Mouse (Mus musculus) frontal cortex, postnatal 10 days (tissue): ENCODE measurements around the gene Pip5k1c.

Experiments used
- DNase-seq, 2 experiments: peaks; one replicate each; pipeline ENCODE4 v3.0.0; 2022; ENCODE audit warnings: low spot score in 2 of 2, mixed read lengths in 1 of 2

Gene Pip5k1c

GRCm38 (mm10) chr10:81323141-81323775, 30.5 kb downstream of the Pip5k1c start:
- DNase-seq = no peak

- DNase-seq = no peak
Measured at GRCm38 (mm10) chr10:81323791-81324530, 31.2 kb downstream of the Pip5k1c start.

GRCm38 (mm10) chr10:81325176-81325575, 32.4 kb downstream of the Pip5k1c start:
- DNase-seq = no peak

GRCm38 (mm10) chr10:81325781-81326180, 33.0 kb downstream of the Pip5k1c start:
- no peak for DNase-seq

GRCm38 (mm10) chr10:81326858-81327257, 34.1 kb downstream of the Pip5k1c start:
- DNase-seq = no peak

- no peak for DNase-seq
Measured at GRCm38 (mm10) chr10:81327959-81328358, 35.2 kb downstream of the Pip5k1c start.

- peak in 1 of 2 experiments; percentile 23 for DNase-seq
Measured at GRCm38 (mm10) chr10:81328386-81328785, 35.6 kb downstream of the Pip5k1c start, which contains the start of gene Tbxa2r. Gene Tbxa2r, plus strand, starts transcription at chr10:81328731.

GRCm38 (mm10) chr10:81329194-81329975, 36.6 kb downstream of the Pip5k1c start:
- no peak for DNase-seq

GRCm38 (mm10) chr10:81330007-81330406, 37.2 kb downstream of the Pip5k1c start:
- DNase-seq = no peak

GRCm38 (mm10) chr10:81332277-81332676, 39.5 kb downstream of the Pip5k1c start:
- DNase-seq = no peak

- no peak for DNase-seq
Measured at GRCm38 (mm10) chr10:81334324-81334723, 41.6 kb downstream of the Pip5k1c start.

GRCm38 (mm10) chr10:81335393-81336340, 42.9 kb downstream of the Pip5k1c start:
- peak in 1 of 2 experiments; percentile 14 for DNase-seq

- DNase-seq = no peak
Measured at GRCm38 (mm10) chr10:81336558-81336957, 43.8 kb downstream of the Pip5k1c start.

GRCm38 (mm10) chr10:81340551-81341332, 48.0 kb downstream of the Pip5k1c start:
- DNase-seq = no peak

- DNase-seq = peak in 1 of 2 experiments; percentile 41
Measured at GRCm38 (mm10) chr10:81341333-81341949, 48.7 kb downstream of the Pip5k1c start.

GRCm38 (mm10) chr10:81342686-81343505, 50.1 kb downstream of the Pip5k1c start, which contains the start of gene Gipc3:
Gene Gipc3, minus strand, starts transcription at chr10:81343266.
- DNase-seq = no peak

GRCm38 (mm10) chr10:81344421-81345161, 51.8 kb downstream of the Pip5k1c start:
- no peak for DNase-seq

GRCm38 (mm10) chr10:81345162-81345534, 52.4 kb downstream of the Pip5k1c start:
- DNase-seq = no peak
